Mouse (Mus musculus): ENCODE measurements at regions not wholly inside any gene's neighbourhood (a gene's known extent, or its start where the extent isn't known, plus 50 kb on each side); places are given as distances from the start of the nearest gene placed in this dataset.
"Not testable (repeated sequence)": the region's sequence is repeated elsewhere in the genome, so short reads cannot be mapped to it uniquely, and the experiment has no call there.

DNA sequence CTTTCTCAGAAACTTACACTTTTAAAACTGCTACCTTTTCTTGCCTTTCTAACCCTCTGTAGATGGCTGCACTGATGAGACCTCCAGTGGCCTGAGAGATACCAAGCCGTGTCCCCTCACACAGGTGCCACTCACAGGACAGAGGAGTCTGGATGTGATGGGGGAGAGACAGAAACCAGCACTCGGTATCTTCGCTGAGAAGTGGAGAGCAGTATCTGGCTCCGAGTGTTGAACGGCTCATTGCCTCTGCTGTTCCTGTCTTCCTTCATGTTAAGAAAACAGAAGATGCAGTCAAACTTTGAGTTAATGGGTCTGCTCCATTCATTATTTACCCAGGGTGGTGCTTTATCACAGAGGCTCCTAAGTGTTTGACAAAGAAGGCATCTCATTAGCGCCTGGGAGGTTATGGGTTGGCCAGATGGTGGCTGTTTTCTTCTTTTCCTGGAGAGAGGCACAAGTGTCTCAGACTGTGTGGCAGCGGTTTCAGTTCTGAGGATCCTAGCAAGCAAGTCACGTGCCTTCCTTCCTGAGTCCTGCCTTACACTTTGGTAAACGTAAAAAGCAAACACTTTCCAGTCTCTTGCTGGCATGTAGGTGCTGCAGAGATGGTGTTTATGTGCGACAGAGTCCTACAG lies 248.6 kb downstream of the Sec16b start:
- DNase-seq (ENCODE audit: low read depth, low spot score): peak; percentile 34

GRCm38 (mm10) chr1:157756977-157757376 lies 250.4 kb downstream of the Sec16b start:
- no peak for DNase-seq (ENCODE audit: low read depth, low spot score)

DNA sequence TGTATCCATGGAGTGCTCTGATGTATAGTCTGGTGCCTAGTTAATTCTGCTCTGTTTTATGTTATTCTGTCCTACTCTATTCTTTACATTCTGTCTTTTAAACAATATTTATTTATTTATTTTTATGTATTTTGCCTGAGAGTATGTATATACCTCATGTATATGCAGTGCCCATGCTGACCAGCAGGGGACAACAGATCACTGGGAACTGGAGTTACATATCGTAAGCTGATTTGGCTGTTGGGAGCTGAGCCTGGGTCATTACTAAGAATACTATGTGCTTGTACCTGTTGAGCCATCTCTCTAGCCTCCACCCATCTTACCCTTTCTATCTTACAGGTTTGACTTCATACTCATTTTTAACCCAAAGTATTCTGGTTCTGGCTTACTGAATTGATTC lies 251.8 kb downstream of the Sec16b start:
- no peak for DNase-seq (ENCODE audit: low read depth, low spot score)

DNA sequence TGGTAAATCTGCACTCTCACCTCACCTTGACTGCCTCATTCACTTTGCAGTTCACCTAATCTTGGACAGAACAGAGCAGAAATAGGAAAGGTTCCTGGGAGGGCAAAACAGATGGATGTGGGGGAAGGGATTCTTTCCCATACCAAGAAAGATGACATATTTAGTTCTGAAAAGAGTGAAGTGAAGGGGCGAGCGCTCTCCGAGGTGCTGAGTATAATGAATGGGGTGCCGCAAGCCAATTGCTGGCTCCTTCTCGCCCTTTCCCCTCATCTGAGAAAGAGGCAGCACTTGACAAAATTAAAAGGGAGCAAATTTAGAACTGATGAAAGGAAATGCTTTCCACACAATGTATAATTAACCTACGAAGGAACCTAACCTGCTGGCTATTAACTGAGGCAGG lies 261.7 kb downstream of the Sec16b start:
- DNase-seq (ENCODE audit: low read depth, low spot score): no peak

- DNase-seq (ENCODE audit: low read depth, low spot score): peak; percentile 8
Measured at GRCm38 (mm10) chr1:157797711-157798110, 291.2 kb downstream of the Sec16b start.

DNA sequence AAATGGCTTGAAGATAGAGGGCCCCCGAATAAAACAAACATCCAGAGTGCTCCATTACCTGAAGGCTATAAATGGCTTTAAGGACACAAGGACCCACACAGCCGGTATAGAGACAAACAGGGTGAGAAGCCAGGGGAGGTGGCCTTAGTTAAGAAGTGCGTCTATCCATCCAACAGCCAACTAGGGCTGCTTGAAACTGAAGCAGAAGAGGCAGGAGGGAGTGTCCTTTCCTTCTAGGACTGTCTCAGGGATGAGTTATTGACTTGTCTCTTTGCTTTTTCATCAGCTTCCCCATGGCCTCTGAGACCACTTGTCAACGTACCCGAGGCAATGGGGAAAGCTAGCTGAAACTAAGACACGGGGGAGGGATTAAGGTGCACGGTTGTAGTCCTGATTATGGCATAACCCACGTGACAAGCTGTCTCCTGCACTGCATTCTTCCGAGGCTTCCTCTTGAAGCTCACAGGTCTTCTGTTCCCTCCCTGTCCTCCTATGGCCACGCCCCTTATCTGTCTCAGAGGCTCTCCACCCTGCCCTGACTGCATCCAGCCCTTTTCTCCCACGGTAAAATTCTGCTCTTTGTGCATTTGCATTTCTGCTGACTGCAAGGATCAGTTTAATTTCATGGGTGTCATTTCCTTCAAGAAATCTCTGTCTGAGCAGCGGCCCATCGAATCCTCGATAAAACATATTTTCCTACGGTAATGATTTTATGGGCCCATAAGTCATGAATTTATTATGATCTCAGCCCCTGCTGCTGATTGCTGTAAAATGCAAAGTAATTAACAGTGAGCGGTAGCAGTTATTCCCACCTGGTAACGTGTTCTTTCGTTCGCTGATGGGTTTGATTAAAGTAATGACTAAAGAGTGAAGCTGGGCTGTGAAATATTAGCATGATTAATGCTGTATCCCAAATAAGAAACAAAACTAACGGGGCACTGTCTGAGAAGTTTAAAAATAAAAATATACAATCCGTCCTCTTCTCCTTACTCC lies 292.3 kb downstream of the Sec16b start:
- peak; percentile 28 for DNase-seq (ENCODE audit: low read depth, low spot score)

GRCm38 (mm10) chr1:157801151-157801550 lies 294.6 kb downstream of the Sec16b start:
- DNase-seq (ENCODE audit: low read depth, low spot score): no peak

- DNase-seq (ENCODE audit: low read depth, low spot score): no peak
Measured at GRCm38 (mm10) chr1:157804229-157804628, 297.7 kb downstream of the Sec16b start.

DNA sequence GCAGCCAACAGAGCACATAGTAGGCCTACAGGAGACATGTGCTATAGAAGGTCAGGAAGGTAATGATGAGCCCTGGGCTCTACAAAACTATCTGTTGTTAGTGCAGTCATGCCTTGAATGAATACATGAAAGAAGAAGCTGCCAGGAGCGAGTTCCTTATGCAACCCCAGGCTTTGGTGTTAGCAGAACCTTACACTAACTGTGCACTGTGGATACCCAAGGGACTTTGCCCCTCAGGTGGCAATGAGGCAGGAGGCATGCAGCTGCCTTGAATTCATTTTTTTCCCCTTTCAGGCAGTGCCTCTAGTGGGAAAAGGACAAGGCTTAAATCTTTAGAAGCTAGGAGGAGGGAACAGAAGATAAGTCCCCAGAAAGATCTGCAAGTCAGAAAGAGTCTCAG lies 299.8 kb downstream of the Sec16b start:
- DNase-seq (ENCODE audit: low read depth, low spot score): no peak

DNA sequence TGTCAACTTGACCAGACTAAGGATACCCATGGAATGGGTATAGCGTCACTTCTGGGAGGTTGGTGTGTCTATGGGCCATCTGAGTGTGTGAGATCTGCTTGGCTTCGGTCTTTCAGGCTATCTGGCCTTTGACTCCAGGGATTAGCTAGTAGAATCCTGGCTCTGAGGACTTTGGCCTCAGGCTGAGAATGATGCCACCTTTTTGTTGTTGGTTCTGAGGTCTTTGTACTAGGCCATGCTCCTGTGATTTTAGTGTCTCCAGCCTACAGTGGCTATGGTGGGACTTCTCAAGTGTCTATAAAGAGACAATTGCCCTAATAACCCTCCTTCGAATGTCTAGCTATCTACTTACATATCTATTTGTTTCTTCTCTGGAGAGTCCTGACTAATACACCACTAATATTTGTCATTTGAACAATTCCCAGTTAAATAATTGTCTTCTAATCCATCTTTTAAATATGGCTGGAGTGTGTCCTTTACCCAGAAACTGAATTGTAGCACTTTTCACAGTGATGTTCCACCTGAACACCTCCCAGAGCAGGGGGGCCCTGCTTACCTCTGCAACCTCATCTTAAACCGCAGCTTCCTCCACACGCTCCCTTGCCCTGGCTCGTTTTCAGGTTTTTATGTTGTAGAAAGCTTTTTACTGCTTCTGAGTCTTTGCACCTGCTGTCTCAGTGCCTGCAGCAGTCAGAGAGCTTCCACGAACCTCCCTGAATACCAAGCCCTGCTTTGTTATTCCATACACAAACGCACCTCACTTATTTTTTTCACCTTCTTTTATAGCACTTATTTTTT lies 303.3 kb downstream of the Sec16b start:
- no peak for DNase-seq (ENCODE audit: low read depth, low spot score)

DNA sequence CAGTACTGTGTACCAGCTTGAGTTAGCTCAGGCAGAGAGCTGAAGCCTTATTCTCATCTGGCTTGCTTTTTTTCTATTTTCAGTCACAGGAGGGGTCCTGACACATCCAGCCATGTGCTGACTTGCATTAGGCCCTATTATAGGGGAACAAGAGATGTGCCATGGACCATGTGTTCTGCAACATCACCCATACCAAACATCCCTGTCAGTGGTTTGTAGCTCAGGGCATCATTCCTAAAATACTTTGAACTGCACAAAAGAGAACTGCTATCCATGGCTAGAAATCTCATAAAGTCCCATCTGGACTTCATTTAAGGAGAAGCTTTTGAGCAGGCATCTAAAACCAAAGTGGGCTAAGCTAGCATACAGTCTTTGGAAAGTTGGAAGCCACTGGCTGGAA lies 304.1 kb downstream of the Sec16b start:
- no peak for DNase-seq (ENCODE audit: low read depth, low spot score)

DNA sequence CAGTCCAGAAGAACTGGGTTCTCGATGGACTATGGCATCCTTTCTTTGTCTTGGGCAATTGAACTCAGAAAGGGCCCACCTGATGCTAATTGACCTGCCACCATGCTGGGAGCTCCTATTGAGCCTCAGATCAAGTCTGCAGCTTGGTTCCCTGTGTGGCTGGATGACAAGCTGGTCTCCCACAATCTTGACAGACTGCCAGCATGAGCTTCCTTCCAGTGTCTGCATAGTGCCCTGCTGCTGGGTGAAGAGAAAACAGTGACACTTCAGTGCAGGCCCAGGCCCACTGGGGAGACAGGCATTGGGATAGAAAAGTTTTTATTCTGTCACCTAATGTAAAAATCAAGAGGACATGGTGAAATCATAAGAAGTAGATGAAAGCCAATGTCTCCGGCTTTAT lies 321.4 kb downstream of the Sec16b start:
- DNase-seq (ENCODE audit: low read depth, low spot score): peak; percentile 31

DNA sequence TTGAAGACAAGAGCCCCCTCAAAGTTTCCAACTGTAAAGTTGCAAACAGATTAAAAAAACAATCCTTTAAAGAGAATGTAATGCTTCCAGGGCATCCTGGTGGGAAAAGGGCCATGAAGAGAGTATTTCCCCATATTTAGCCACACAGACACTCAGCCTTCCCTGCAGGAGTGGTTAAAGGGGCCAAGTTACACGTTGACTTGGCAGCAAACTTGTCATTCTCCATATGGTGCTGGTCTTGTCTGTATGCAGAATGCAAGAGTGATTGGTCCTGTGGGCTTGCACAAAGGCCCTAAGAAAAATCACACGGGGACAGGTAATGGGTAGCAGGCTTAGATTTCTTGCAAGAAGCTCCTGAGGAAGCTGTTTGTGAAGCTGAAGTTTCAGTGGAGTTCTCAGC lies 325.0 kb downstream of the Sec16b start:
- peak; percentile 54 for DNase-seq (ENCODE audit: low read depth, low spot score)

DNA sequence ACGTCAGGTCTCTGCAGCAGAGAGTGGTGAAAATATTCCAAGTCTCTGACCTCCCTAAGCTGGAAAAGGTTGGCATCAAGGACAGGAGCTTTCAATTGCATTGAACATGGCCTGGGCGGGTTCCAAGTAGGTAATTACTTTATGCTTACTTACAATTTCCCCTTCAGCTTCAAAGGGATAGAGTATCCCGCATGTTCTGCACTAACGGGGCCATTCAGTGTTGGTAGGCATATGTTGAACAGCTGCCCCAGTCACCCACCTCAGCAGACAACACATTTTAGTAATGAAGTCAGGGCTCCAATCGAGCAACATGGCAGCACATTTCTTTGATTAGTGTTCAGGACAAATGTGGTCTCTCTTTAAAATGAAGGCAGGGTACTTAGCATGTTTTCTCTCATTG lies 366.2 kb downstream of the Sec16b start:
- no peak for DNase-seq (ENCODE audit: low read depth, low spot score)

DNA sequence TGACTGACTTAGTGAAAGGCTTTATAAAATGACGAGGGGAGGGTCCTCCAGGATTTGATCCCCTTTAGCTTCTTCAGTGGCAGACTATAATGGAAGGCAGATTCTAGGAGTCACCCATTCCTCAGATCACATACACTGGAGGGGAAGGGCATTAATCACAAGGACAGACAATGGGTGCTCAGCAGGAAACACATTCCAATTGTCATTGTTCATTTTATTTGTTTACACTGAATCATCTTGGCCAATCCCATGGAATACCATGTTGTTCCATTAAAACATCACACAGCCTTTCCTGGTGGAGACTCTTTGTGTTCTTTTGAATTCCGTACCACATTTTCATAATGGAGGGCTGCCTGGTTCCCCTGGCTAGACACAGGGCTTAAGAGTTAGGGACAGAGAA lies 368.5 kb downstream of the Sec16b start:
- no peak for DNase-seq (ENCODE audit: low read depth, low spot score)

GRCm38 (mm10) chr1:157877117-157877516 lies 370.6 kb downstream of the Sec16b start:
- not testable (repeated sequence) for DNase-seq (ENCODE audit: low read depth, low spot score)

DNA sequence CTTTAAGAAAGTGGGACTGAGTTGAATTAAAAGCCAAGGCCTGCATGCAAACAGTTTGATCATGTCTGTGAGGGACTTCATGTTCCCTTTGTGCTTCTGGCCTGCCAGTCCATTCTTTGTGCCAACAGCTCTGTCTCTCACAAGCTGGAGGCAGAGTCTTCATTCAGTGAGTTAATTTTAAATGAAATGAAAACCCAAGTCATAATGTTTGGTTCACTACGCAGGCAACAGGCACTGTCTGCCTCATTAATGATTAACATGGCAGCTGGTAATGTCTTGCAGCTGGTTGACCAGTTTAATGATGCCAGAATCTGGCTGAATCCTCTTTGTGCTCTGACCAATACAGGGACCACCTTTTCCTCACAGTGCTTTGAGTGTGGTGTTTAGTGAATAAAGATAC lies 380.6 kb downstream of the Sec16b start:
- peak; percentile 32 for DNase-seq (ENCODE audit: low read depth, low spot score)

DNA sequence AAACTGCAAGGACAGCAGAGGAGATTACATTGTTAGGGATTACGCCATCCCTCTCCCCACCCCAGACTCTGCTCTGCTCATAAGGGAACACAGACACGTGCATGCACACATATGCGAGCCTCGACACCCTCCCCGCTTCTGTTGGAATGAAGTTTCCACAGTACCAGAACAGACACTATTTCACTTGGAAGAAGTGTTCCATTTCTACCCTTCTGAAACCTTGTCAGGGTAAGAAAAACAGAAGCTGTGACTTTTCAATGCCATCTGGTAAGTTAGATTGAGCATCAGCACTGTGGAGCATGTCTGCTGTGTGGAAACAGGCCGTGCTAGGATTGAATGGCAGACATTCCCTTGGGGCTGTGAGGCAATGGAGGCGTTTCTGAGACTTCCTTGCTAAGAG lies 382.0 kb downstream of the Sec16b start:
- DNase-seq (ENCODE audit: low read depth, low spot score): peak; percentile 78

- no peak for DNase-seq (ENCODE audit: low read depth, low spot score)
Measured at GRCm38 (mm10) chr1:157906168-157906567, 399.6 kb downstream of the Sec16b start.

DNA sequence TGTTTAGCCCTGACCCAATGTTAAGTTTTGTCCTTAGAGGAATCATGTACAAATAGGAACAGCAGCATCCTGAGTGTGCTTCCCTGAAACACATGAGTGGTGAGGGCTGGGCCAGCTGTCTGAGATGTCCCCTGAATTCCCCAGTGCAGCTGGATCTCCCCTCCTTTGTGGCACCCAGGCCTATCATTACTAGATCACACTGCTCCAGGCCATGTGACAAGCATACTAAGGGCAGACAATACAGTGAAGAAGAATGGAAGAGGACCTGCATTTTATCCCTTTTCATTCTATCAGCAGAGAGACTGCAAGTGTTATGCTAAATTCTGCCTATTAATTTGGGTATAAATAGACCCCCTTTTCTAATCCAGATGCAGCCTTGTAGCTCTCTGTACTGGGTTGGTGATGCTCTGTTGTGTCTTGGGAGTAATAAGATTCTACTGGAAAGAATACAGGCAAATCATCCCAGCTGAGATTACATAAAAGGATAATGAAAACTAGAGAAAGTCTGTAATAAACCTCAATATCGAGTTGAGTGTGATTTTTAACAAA lies 418.3 kb downstream of the Brinp2 start:
- peak; percentile 82 for DNase-seq (ENCODE audit: low read depth, low spot score)

GRCm38 (mm10) chr1:157939516-157939915 lies 416.6 kb downstream of the Brinp2 start:
- peak; percentile 51 for DNase-seq (ENCODE audit: low read depth, low spot score)

- DNase-seq (ENCODE audit: low read depth, low spot score): peak; percentile 61
Measured at GRCm38 (mm10) chr1:157940331-157940758, 415.8 kb downstream of the Brinp2 start.
